Mouse (Mus musculus): ENCODE data around the gene Ccr5.

GRCm38 (mm10) chr9:124125576-124125975 is 4.2 kb downstream of the Ccr5 start:
- TF ChIP-seq NELFE (IDR thresholded peaks at IDR 0.05; ENCODE audit: low read depth, low read length) (no peak), CTCF (conservative IDR thresholded peaks at IDR 0.05 in 1 of 2, IDR thresholded peaks at IDR 0.05 in 1 of 2; ENCODE audit: low read depth in 2 of 2, low read length in 2 of 2) (no peak), MAX (IDR thresholded peaks at IDR 0.05; ENCODE audit: low read length) (peak; percentile 96), MXI1 (IDR thresholded peaks at IDR 0.05; ENCODE audit: low read depth, low read length) (no peak), MAZ (IDR thresholded peaks at IDR 0.05; ENCODE audit: low read depth, low read length) (no peak)
